Comparison of ENCODE assay signal across 8 mouse cellular contexts in the genomic region with DNA sequence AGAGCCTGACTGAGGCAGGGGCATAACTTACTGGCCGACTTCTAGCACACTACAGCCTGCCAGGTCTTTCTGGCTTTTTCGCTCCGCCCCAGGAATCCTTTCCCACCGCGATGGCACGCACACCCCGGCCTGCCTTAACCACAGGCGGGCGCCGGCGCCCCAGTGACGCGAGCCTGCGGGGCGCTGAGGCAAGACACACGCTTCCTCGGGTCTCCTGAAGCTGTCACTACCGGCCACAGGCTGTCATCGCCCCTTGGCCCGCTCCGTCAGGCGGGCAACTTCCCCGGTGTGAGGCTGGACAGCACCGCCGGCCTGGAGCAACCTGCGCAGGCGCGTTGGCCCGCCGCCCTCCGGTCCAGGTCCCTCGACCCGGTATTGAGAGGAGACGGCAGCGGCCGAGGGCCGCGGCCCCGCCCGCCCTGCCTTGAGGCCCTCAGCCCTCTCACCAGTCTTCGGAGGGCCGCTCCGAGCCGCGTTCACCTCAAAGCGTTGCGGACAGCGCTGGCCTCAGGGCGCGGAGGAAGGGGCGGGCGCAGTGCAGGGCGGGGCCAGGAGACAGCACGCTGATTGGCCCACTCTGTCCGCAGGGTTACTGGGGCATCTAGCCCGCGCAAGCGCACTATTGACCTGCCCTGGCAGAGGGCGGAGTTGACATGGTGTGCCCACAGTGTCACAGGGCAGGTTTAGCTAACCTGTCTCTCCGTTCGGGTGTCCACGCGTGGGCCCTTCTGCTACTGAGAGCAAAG. TPM values are rescaled to one million over a fixed set of nuclear protein-coding genes. Genes with fewer than 3 reads are reported as not detected.
DNase-seq lines count a peak whose midpoint lies in the region; ATAC-seq lines count a peak whose summit lies in the region.

No protein-coding gene starts in this region.

- ATAC-seq in heart, embryonic 14.5 days (ENCODE audit: insufficient number of reproducible peaks, insufficient read depth, low FRiP score, low read depth): peak; percentile 98
- ATAC-seq in liver, embryonic 12.5 days: peak; percentile 99

- peak overlapping the region; percentile 97 for H3K4me2 ChIP-seq in heart, embryonic 14.5 days (ENCODE audit: low read length)
- peak overlapping the region; percentile 96 for H3K4me2 ChIP-seq in liver, embryonic 12.5 days

- H3K27me3 ChIP-seq in heart, embryonic 14.5 days (ENCODE audit: control insufficient read depth, insufficient read depth, low read length): no peaks in the 10 kb centered on the region
- no peaks in the 10 kb centered on the region for H3K27me3 ChIP-seq in liver, embryonic 12.5 days (replicated peaks)
- no peaks in the 10 kb centered on the region for H3K27me3 ChIP-seq in splenic B cell, adult 2 months (ENCODE audit: control insufficient read depth, insufficient read depth, low read length, poor library complexity, severe bottlenecking)

- under 1% methylated on average over 60 of the region's 63 CpGs for WGBS in heart, embryonic 14.5 days
- WGBS in liver, embryonic 12.5 days (ENCODE audit: insufficient replicate concordance): under 1% methylated on average over 63 of the region's 63 CpGs

- H3K4me3 ChIP-seq in heart, embryonic 14.5 days (ENCODE audit: control insufficient read depth in 1 of 2, insufficient read depth in 1 of 2, low read depth in 1 of 2, low read length in 2 of 2): peak overlapping the region; percentile 66 to 67
- H3K4me3 ChIP-seq in liver, embryonic 12.5 days: peak overlapping the region; percentile 85

- peak; percentile 91 to 93 for DNase-seq in CD8-positive naive resting alpha-beta T cell, adult 2 months (ENCODE audit: low read depth in 2 of 2, low spot score in 2 of 2)
- DNase-seq in c-Kit-negative CD71-positive TER-119-positive erythroid progenitor cells, embryonic 14.5 days (ENCODE audit: low read depth, low spot score): peak; percentile 98
- DNase-seq in fibroblast of lung, adult 2 months (ENCODE audit: low read depth): peak; percentile 85
- DNase-seq in kidney, postnatal 14 days: peak; percentile 99
- peak; percentile 97 for DNase-seq in naive thymus-derived CD4-positive, alpha-beta T cell, adult 2 months (ENCODE audit: low read depth)
- peak; percentile 98 for DNase-seq in splenic B cell, adult 2 months (ENCODE audit: low read depth, low spot score)

- peaks cover 5 to 15% of the 10 kb centered on the region in 2 experiments; a peak in 3 of 4 replicates for H3K4me1 ChIP-seq in heart, embryonic 14.5 days (ENCODE audit: control insufficient read depth in 2 of 2, insufficient read depth in 2 of 2, low read length in 2 of 2)
- peaks cover 51% of the 10 kb centered on the region for H3K4me1 ChIP-seq in liver, embryonic 12.5 days

- peaks cover 47% of the 10 kb centered on the region for H3K36me3 ChIP-seq in heart, embryonic 14.5 days (ENCODE audit: control insufficient read depth, insufficient read depth, low read length)
- H3K36me3 ChIP-seq in liver, embryonic 12.5 days: peaks cover 54% of the 10 kb centered on the region
- H3K36me3 ChIP-seq in splenic B cell, adult 2 months (ENCODE audit: control insufficient read depth, insufficient read depth, low read length, poor library complexity, severe bottlenecking): no peaks in the 10 kb centered on the region

- peak overlapping the region; percentile 92 to 97 for H3K27ac ChIP-seq in heart, embryonic 14.5 days (replicated peaks in 1 of 2; ENCODE audit: control insufficient read depth in 1 of 2, insufficient read depth in 1 of 2, low read depth in 2 of 2, low read length in 2 of 2)
- H3K27ac ChIP-seq in liver, embryonic 12.5 days: peak overlapping the region; percentile 100

- H3K9me3 ChIP-seq in heart, embryonic 14.5 days (ENCODE audit: control insufficient read depth, low read length): no peaks in the 10 kb centered on the region
- no peaks in the 10 kb centered on the region for H3K9me3 ChIP-seq in liver, embryonic 12.5 days (replicated peaks)

- H3K9ac ChIP-seq in heart, embryonic 14.5 days (ENCODE audit: low read length): peak overlapping the region; percentile 83
- H3K9ac ChIP-seq in liver, embryonic 12.5 days: peak overlapping the region; percentile 95

RNA-seq across cellular contexts. Expression of gene Zfp672, which starts 7.1 kb away (rescaled TPM):
- polyA plus RNA-seq in heart, embryonic 14.5 days (2014; fragmentation: Nextera tagmentation; extraction: Ambion mirVana): 33.9 and 38.4 TPM in 2 replicates
- polyA plus RNA-seq in liver, embryonic 12.5 days (2016; fragmentation: Nextera tagmentation; extraction: Ambion mirVana): 50.1 and 50.4 TPM in 2 replicates

RNA-seq across cellular contexts. Expression of gene Sh3bp5l, which starts 7.5 kb away (rescaled TPM):
- polyA plus RNA-seq in heart, embryonic 14.5 days (2014; fragmentation: Nextera tagmentation; extraction: Ambion mirVana): 19.2 and 19.5 TPM in 2 replicates
- polyA plus RNA-seq in liver, embryonic 12.5 days (2016; fragmentation: Nextera tagmentation; extraction: Ambion mirVana): 19.8 and 19.9 TPM in 2 replicates

RNA-seq across cellular contexts. Expression of gene Zfp692, which starts 16.1 kb away (rescaled TPM):
- 6.9 and 7.6 TPM in 2 replicates for polyA plus RNA-seq in heart, embryonic 14.5 days (2014; fragmentation: Nextera tagmentation; extraction: Ambion mirVana)
- 18.2 and 18.5 TPM in 2 replicates for polyA plus RNA-seq in liver, embryonic 12.5 days (2016; fragmentation: Nextera tagmentation; extraction: Ambion mirVana)

RNA-seq across cellular contexts. Expression of gene 4930438A08Rik, which starts 48.4 kb away (rescaled TPM):
- not detected in 2 replicates for polyA plus RNA-seq in heart, embryonic 14.5 days (2014; fragmentation: Nextera tagmentation; extraction: Ambion mirVana)
- polyA plus RNA-seq in liver, embryonic 12.5 days (2016; fragmentation: Nextera tagmentation; extraction: Ambion mirVana): 0.14 and 0.43 TPM in 2 replicates

RNA-seq across cellular contexts. Expression of gene Lypd8, which starts 55.8 kb away (rescaled TPM):
- not detected in 2 replicates for polyA plus RNA-seq in heart, embryonic 14.5 days (2014; fragmentation: Nextera tagmentation; extraction: Ambion mirVana)
- polyA plus RNA-seq in liver, embryonic 12.5 days (2016; fragmentation: Nextera tagmentation; extraction: Ambion mirVana): 0.19 TPM in 1 of 2 replicates, not detected in the other

Comparison
In these comparisons a context has a peak if more than half of its experiments do, and no peak if none do; other contexts are left out.
1. Peak in every context shown above with its lines: DNase-seq, ATAC-seq, H3K4me3 ChIP-seq and H3K27ac ChIP-seq.